Comparison of ENCODE assay signal across 30 mouse cellular contexts in genomic region chr10:74114107-74114506, GRCm38 (mm10).
DNase-seq lines count a peak whose midpoint lies in the region; ATAC-seq and TF ChIP-seq lines count a peak whose summit lies in the region.
"Had no signal": no experiment of that assay in that cellular context is flagged by ENCODE, and none has a peak within 500 bp of the region (broad histone marks: within the 10 kb centered on the region; RNA-seq: fewer than 3 reads in every experiment).

No protein-coding gene starts in this region.

- no peaks in the 10 kb centered on the region for H3K9me3 ChIP-seq in forebrain, embryonic 14.5 days (replicated peaks; ENCODE audit: control insufficient read depth, low read length)
- H3K9me3 ChIP-seq in forebrain, postnatal 0 days (ENCODE audit: low read length), result no peaks in the 10 kb centered on the region
- H3K9me3 ChIP-seq: embryonic facial prominence, embryonic 10.5 days; heart, embryonic 13.5 days; hindbrain, embryonic 15.5 days; limb, embryonic 12.5 days; midbrain, embryonic 12.5 days; neural tube, embryonic 12.5 days had no signal

- peak; percentile 16 for DNase-seq in forebrain, embryonic 14.5 days (ENCODE audit: low spot score)
- no peak for DNase-seq in forebrain, postnatal 0 days
- DNase-seq in layer of hippocampus, adult 9-11 months, result peak; percentile 18
- no peak for DNase-seq in layer of hippocampus, adult 2 months (ENCODE audit: low spot score in 2 of 2)
- DNase-seq in ES-CJ7 (ENCODE audit: low read depth, low spot score), result peak; percentile 17
- peak; percentile 46 for DNase-seq in Muller cell, postnatal 12 days (ENCODE audit: inconsistent ontology term)
- DNase-seq: adrenal gland, postnatal 14 days; B cell, adult 2 months; cerebellum, adult 11-12 months; gastrocnemius, postnatal 36 days; heart, adult 2 months; heart, postnatal 14 days; kidney, adult 9 months; kidney, postnatal 14 days; liver, postnatal 0 days; lung, postnatal 10 days; retina, postnatal 1 day; right cerebral cortex, postnatal 4 days; thymus, postnatal 14 days had no signal

- H3K9ac ChIP-seq in forebrain, embryonic 14.5 days (ENCODE audit: low read length), result no peak overlapping the region
- no peak overlapping the region for H3K9ac ChIP-seq in forebrain, postnatal 0 days
- H3K9ac ChIP-seq: heart, embryonic 13.5 days; hindbrain, embryonic 15.5 days; limb, embryonic 12.5 days; liver, postnatal 0 days; midbrain, embryonic 12.5 days; neural tube, embryonic 12.5 days had no signal

- no peaks in the 10 kb centered on the region for H3K27me3 ChIP-seq in forebrain, embryonic 14.5 days (replicated peaks; ENCODE audit: control insufficient read depth, insufficient read depth, low read length)
- H3K27me3 ChIP-seq in forebrain, postnatal 0 days (ENCODE audit: insufficient read depth, low read length), result no peaks in the 10 kb centered on the region
- H3K27me3 ChIP-seq: CH12.LX; heart, embryonic 13.5 days; hindbrain, embryonic 15.5 days; limb, embryonic 12.5 days; midbrain, embryonic 12.5 days; neural tube, embryonic 12.5 days had no signal

- H3K27ac ChIP-seq in forebrain, embryonic 14.5 days (ENCODE audit: low read depth, low read length), result no peak overlapping the region
- H3K27ac ChIP-seq in forebrain, postnatal 0 days (ENCODE audit: low read depth, low read length), result no peak overlapping the region
- H3K27ac ChIP-seq in layer of hippocampus, adult 2 months, result no peak overlapping the region
- H3K27ac ChIP-seq: embryonic facial prominence, embryonic 10.5 days; heart, adult 2 months; heart, embryonic 13.5 days; hindbrain, embryonic 15.5 days; limb, embryonic 12.5 days; midbrain, embryonic 12.5 days; neural tube, embryonic 12.5 days had no signal

- no peak overlapping the region for H3K4me3 ChIP-seq in forebrain, embryonic 14.5 days (ENCODE audit: low read depth, low read length)
- H3K4me3 ChIP-seq in forebrain, postnatal 0 days (ENCODE audit: low read depth, low read length), result no peak overlapping the region
- no peak overlapping the region for H3K4me3 ChIP-seq in layer of hippocampus, adult 2 months
- H3K4me3 ChIP-seq: embryonic facial prominence, embryonic 10.5 days; heart, adult 2 months; heart, embryonic 13.5 days; hindbrain, embryonic 15.5 days; limb, embryonic 12.5 days; midbrain, embryonic 12.5 days; neural tube, embryonic 12.5 days had no signal

- H3K4me1 ChIP-seq in forebrain, embryonic 14.5 days (ENCODE audit: control insufficient read depth, insufficient read depth, low read length), result no peaks in the 10 kb centered on the region
- H3K4me1 ChIP-seq in forebrain, postnatal 0 days (ENCODE audit: insufficient read depth), result no peaks in the 10 kb centered on the region
- H3K4me1 ChIP-seq: embryonic facial prominence, embryonic 10.5 days; heart, embryonic 13.5 days; hindbrain, embryonic 15.5 days; limb, embryonic 12.5 days; midbrain, embryonic 12.5 days; neural tube, embryonic 12.5 days had no signal

- H3K4me2 ChIP-seq in forebrain, embryonic 14.5 days (ENCODE audit: low read length), result no peak overlapping the region
- no peak overlapping the region for H3K4me2 ChIP-seq in forebrain, postnatal 0 days (ENCODE audit: low read depth)
- H3K4me2 ChIP-seq: heart, embryonic 13.5 days; hindbrain, embryonic 15.5 days; limb, embryonic 12.5 days; liver, embryonic 11.5 days; midbrain, embryonic 12.5 days; neural tube, embryonic 12.5 days had no signal

- 41% methylated on average over 1 of the region's 1 CpGs for WGBS in forebrain, embryonic 14.5 days
- 38% methylated on average over 1 of the region's 1 CpGs for WGBS in forebrain, postnatal 0 days

- no peaks in the 10 kb centered on the region for H3K36me3 ChIP-seq in forebrain, embryonic 14.5 days (ENCODE audit: control insufficient read depth, insufficient read depth, low read length)
- H3K36me3 ChIP-seq in forebrain, postnatal 0 days (ENCODE audit: insufficient read depth), result no peaks in the 10 kb centered on the region
- H3K36me3 ChIP-seq: embryonic facial prominence, embryonic 10.5 days; heart, embryonic 13.5 days; hindbrain, embryonic 15.5 days; limb, embryonic 12.5 days; midbrain, embryonic 12.5 days; neural tube, embryonic 12.5 days had no signal

- no peak for TF ChIP-seq CTCF in forebrain, postnatal 0 days (IDR thresholded peaks at IDR 0.05; ENCODE audit: low read depth)
- no peak for TF ChIP-seq CTCF in layer of hippocampus, adult 2 months (conservative IDR thresholded peaks at IDR 0.05)

- no peak for ATAC-seq in forebrain, embryonic 14.5 days
- no peak for ATAC-seq in forebrain, postnatal 0 days
- no peak for ATAC-seq in megakaryocyte progenitor cell, adult 5-6 weeks (replicated peaks; ENCODE audit: poor library complexity)
- ATAC-seq: forebrain, embryonic 16.5 days; intestine, embryonic 16.5 days; liver, postnatal 0 days had no signal

Comparison
In these comparisons a context has a peak if more than half of its experiments do, and no peak if none do; other contexts are left out.
1. DNase-seq: peak in forebrain, embryonic 14.5 days (single experiment), layer of hippocampus, adult 9-11 months (single experiment), ES-CJ7 (single experiment) and Muller cell, postnatal 12 days (single experiment); none in forebrain, postnatal 0 days (single experiment) and layer of hippocampus, adult 2 months (0 of 2).